Mouse (Mus musculus) heart, postnatal 0 days (tissue): ENCODE data around the gene Actr5.

Source experiments
- CTCF ChIP-seq: IDR thresholded peaks from 2 replicates; pipeline ENCODE4 v1.5.1; 2016; ENCODE audit warnings: antibody characterized with exemption, control low read depth, low read depth
- EP300 ChIP-seq: IDR thresholded peaks from 2 replicates; pipeline ENCODE4 v1.6.1; 2016; ENCODE audit warnings: antibody characterized with exemption, low read depth

GRCm38 (mm10) chr2:158669199-158670195 lies 44.8 kb downstream of the Actr5 start:
- no peak for TF ChIP-seq CTCF
- TF ChIP-seq EP300, result no peak
